Mouse (Mus musculus): ENCODE data around the gene Agbl4. TPM values are rescaled to one million over a fixed set of nuclear protein-coding genes. Genes with fewer than 3 reads are reported as not detected.
A peak's percentile ranks its signal among the peaks of the same experiment; 100 is the strongest.
"Not testable (repeated sequence)": the region's sequence is repeated elsewhere in the genome, so short reads cannot be mapped to it uniquely, and the experiment has no call there.

Gene Agbl4
- polyA plus RNA-seq, 1 experiment from 2014 or later = 1.7 TPM

GRCm38 (mm10) chr4:111200100-111200499 lies 802.6 kb downstream of the Agbl4 start:
- no peak for ATAC-seq (ENCODE audit: low read depth)
- Histone ChIP-seq H3K9ac (no peak overlapping the region), H3K4me2 (no peak overlapping the region), H3K36me3 (no peaks in the 10 kb centered on the region), H3K27me3 (no peaks in the 10 kb centered on the region), H3K4me3 (no peak overlapping the region), H3K9me3 (no peaks in the 10 kb centered on the region), H3K4me1 (replicated peaks) (no peaks in the 10 kb centered on the region), H3K27ac (replicated peaks) (no peak overlapping the region)
- WGBS = 49% methylated on average over 2 of the region's 2 CpGs

GRCm38 (mm10) chr4:111215191-111215762 lies 817.8 kb downstream of the Agbl4 start:
- no peak overlapping the region for H3K4me3 ChIP-seq
- no peak for ATAC-seq (ENCODE audit: low read depth)
- 82% methylated on average over 3 of the region's 3 CpGs for WGBS

GRCm38 (mm10) chr4:111219030-111219429 lies 821.6 kb downstream of the Agbl4 start:
- not testable (repeated sequence) for H3K27me3 ChIP-seq

More at GRCm38 (mm10) chr4:111215191-111215762, 817.8 kb downstream of the Agbl4 start:
- Histone ChIP-seq H3K27me3 (no peaks in the 10 kb centered on the region), H3K36me3 (no peaks in the 10 kb centered on the region), H3K27ac (replicated peaks) (no peak overlapping the region), H3K9ac (no peak overlapping the region), H3K9me3 (no peaks in the 10 kb centered on the region), H3K4me1 (replicated peaks) (no peaks in the 10 kb centered on the region), H3K4me2 (no peak overlapping the region)

GRCm38 (mm10) chr4:111219543-111219942 lies 822.1 kb downstream of the Agbl4 start:
- ATAC-seq (ENCODE audit: low read depth); H3K27me3 ChIP-seq; H3K36me3 ChIP-seq; H3K4me3 ChIP-seq; H3K27ac ChIP-seq (replicated peaks); H3K9ac ChIP-seq; H3K9me3 ChIP-seq; H3K4me1 ChIP-seq (replicated peaks); H3K4me2 ChIP-seq: not testable (repeated sequence)
- WGBS = 92% methylated on average over 9 of the region's 9 CpGs

More at GRCm38 (mm10) chr4:111219030-111219429, 821.6 kb downstream of the Agbl4 start:
- H3K9me3 ChIP-seq; H3K4me2 ChIP-seq; H3K4me3 ChIP-seq; H3K27ac ChIP-seq (replicated peaks); H3K4me1 ChIP-seq (replicated peaks); H3K9ac ChIP-seq; H3K36me3 ChIP-seq; ATAC-seq (ENCODE audit: low read depth): not testable (repeated sequence)
- WGBS = 47% methylated on average over 1 of the region's 1 CpGs

- no peak overlapping the region for H3K9ac ChIP-seq
- no peaks in the 10 kb centered on the region for H3K27me3 ChIP-seq
- no peak overlapping the region for H3K4me3 ChIP-seq
- no peak overlapping the region for H3K4me2 ChIP-seq
- 78% methylated on average over 1 of the region's 1 CpGs for WGBS
- H3K4me1 ChIP-seq (replicated peaks) = no peaks in the 10 kb centered on the region
- ATAC-seq (ENCODE audit: low read depth) = no peak
- H3K9me3 ChIP-seq = no peaks in the 10 kb centered on the region
- no peak overlapping the region for H3K27ac ChIP-seq (replicated peaks)
- no peaks in the 10 kb centered on the region for H3K36me3 ChIP-seq
Observed at GRCm38 (mm10) chr4:111233849-111234248, 836.4 kb downstream of the Agbl4 start.

GRCm38 (mm10) chr4:111251917-111252316 lies 854.5 kb downstream of the Agbl4 start:
- Histone ChIP-seq H3K27me3 (no peaks in the 10 kb centered on the region), H3K4me2 (no peak overlapping the region), H3K9me3 (no peaks in the 10 kb centered on the region), H3K4me3 (no peak overlapping the region), H3K9ac (no peak overlapping the region), H3K36me3 (no peaks in the 10 kb centered on the region), H3K4me1 (replicated peaks) (peaks cover 16% of the 10 kb centered on the region), H3K27ac (replicated peaks) (peak overlapping the region; percentile 64; the same call in 1 of the 2 replicates)
- 35% methylated on average over 5 of the region's 5 CpGs for WGBS
- peak; percentile 84 for ATAC-seq (ENCODE audit: low read depth)

- no peak overlapping the region for H3K4me3 ChIP-seq
- no peak overlapping the region for H3K9ac ChIP-seq
- no peaks in the 10 kb centered on the region for H3K9me3 ChIP-seq
- H3K4me1 ChIP-seq (replicated peaks) = peaks cover 16% of the 10 kb centered on the region
- no peaks in the 10 kb centered on the region for H3K36me3 ChIP-seq
- H3K27me3 ChIP-seq = no peaks in the 10 kb centered on the region
- no peak overlapping the region; the same call in 1 of the 2 replicates for H3K27ac ChIP-seq (replicated peaks)
- no peak overlapping the region for H3K4me2 ChIP-seq
- no peak for ATAC-seq (ENCODE audit: low read depth)
- 54% methylated on average over 4 of the region's 4 CpGs for WGBS
Observed at GRCm38 (mm10) chr4:111255499-111255898, 858.0 kb downstream of the Agbl4 start.

- Histone ChIP-seq H3K4me2 (no peak overlapping the region), H3K27me3 (no peaks in the 10 kb centered on the region), H3K36me3 (no peaks in the 10 kb centered on the region), H3K4me1 (replicated peaks) (peaks cover 11% of the 10 kb centered on the region), H3K4me3 (no peak overlapping the region), H3K27ac (replicated peaks) (no peak overlapping the region), H3K9me3 (no peaks in the 10 kb centered on the region), H3K9ac (no peak overlapping the region)
- no peak for ATAC-seq (ENCODE audit: low read depth)
Observed at GRCm38 (mm10) chr4:111256931-111257330, 859.5 kb downstream of the Agbl4 start.

GRCm38 (mm10) chr4:111280936-111281335 lies 883.5 kb downstream of the Agbl4 start:
- Histone ChIP-seq H3K9me3 (no peaks in the 10 kb centered on the region), H3K27me3 (no peaks in the 10 kb centered on the region), H3K4me3 (no peak overlapping the region), H3K9ac (no peak overlapping the region), H3K4me1 (replicated peaks) (no peaks in the 10 kb centered on the region), H3K36me3 (no peaks in the 10 kb centered on the region), H3K4me2 (no peak overlapping the region), H3K27ac (replicated peaks) (no peak overlapping the region)
- ATAC-seq (ENCODE audit: low read depth) = no peak
- WGBS = 84% methylated on average over 2 of the region's 2 CpGs

GRCm38 (mm10) chr4:111281836-111282235 lies 884.4 kb downstream of the Agbl4 start:
- no peak overlapping the region for H3K4me3 ChIP-seq
- H3K4me1 ChIP-seq (replicated peaks) = no peaks in the 10 kb centered on the region
- no peaks in the 10 kb centered on the region for H3K27me3 ChIP-seq
- H3K36me3 ChIP-seq = no peaks in the 10 kb centered on the region
- H3K9me3 ChIP-seq = no peaks in the 10 kb centered on the region
- no peak overlapping the region for H3K4me2 ChIP-seq
- no peak overlapping the region for H3K9ac ChIP-seq
- H3K27ac ChIP-seq (replicated peaks) = no peak overlapping the region
- 89% methylated on average over 4 of the region's 4 CpGs for WGBS
- ATAC-seq (ENCODE audit: low read depth) = no peak

- no peak overlapping the region for H3K9ac ChIP-seq
- H3K36me3 ChIP-seq = no peaks in the 10 kb centered on the region
- no peaks in the 10 kb centered on the region for H3K27me3 ChIP-seq
- no peak overlapping the region for H3K4me3 ChIP-seq
- 64% methylated on average over 2 of the region's 2 CpGs for WGBS
- ATAC-seq (ENCODE audit: low read depth) = no peak
- H3K9me3 ChIP-seq = no peaks in the 10 kb centered on the region
- H3K27ac ChIP-seq (replicated peaks) = no peak overlapping the region
- no peak overlapping the region for H3K4me2 ChIP-seq
- H3K4me1 ChIP-seq (replicated peaks) = no peaks in the 10 kb centered on the region
Observed at GRCm38 (mm10) chr4:111284625-111285024, 887.2 kb downstream of the Agbl4 start.

GRCm38 (mm10) chr4:111294528-111295241 lies 897.2 kb downstream of the Agbl4 start:
- 47% methylated on average over 3 of the region's 3 CpGs for WGBS
- no peaks in the 10 kb centered on the region for H3K36me3 ChIP-seq
- 0 out of 2 replicates have a peak overlapping the region, but pooled peaks have one; percentile 49 for H3K27ac ChIP-seq (replicated peaks)
- H3K4me1 ChIP-seq (replicated peaks) = peaks cover 6% of the 10 kb centered on the region; the same call in 1 of the 2 replicates
- H3K27me3 ChIP-seq = no peaks in the 10 kb centered on the region
- ATAC-seq (ENCODE audit: low read depth) = no peak
- no peak overlapping the region for H3K4me3 ChIP-seq
- no peak overlapping the region for H3K4me2 ChIP-seq
- no peaks in the 10 kb centered on the region for H3K9me3 ChIP-seq
- no peak overlapping the region for H3K9ac ChIP-seq

Data from neural tube, embryonic 13.5 days (tissue).